Mouse (Mus musculus) C2C12 (cell line): Measurements from ENCODE around the gene Dtd2.

ENCODE experiments used
- CEBPB ChIP-seq: IDR thresholded peaks from one replicate; pipeline ENCODE4 v1.6.1; 2011; ENCODE audit warnings: low read depth, mild to moderate bottlenecking, control low read depth, moderate library complexity
- CTCF ChIP-seq: IDR thresholded peaks from one replicate; pipeline ENCODE4 v1.5.1; 2011; ENCODE audit not compliant: control insufficient read depth, insufficient read depth, insufficient read length
- FOSL1 ChIP-seq: IDR thresholded peaks from one replicate; pipeline ENCODE4 v1.8.0; 2011; ENCODE audit warnings: mild to moderate bottlenecking, low read length; ENCODE audit not compliant: poor library complexity, insufficient read depth, severe bottlenecking
- MAX ChIP-seq: IDR thresholded peaks from one replicate; pipeline ENCODE4 v1.6.1; 2011; ENCODE audit warnings: mild to moderate bottlenecking, control low read depth
- MYOD1 ChIP-seq: IDR thresholded peaks from one replicate; pipeline ENCODE4 v1.6.1; 2011; ENCODE audit warnings: low read depth; ENCODE audit not compliant: control insufficient read depth, insufficient read length
- MYOG ChIP-seq: IDR thresholded peaks from one replicate; pipeline ENCODE4 v1.6.1; 2011; ENCODE audit not compliant: control insufficient read depth, insufficient read length; ENCODE audit errors: extremely low read depth
- USF1 ChIP-seq: IDR thresholded peaks from one replicate; pipeline ENCODE4 v1.6.1; 2011; ENCODE audit warnings: low read depth, mild to moderate bottlenecking, control low read depth, moderate library complexity

DNA sequence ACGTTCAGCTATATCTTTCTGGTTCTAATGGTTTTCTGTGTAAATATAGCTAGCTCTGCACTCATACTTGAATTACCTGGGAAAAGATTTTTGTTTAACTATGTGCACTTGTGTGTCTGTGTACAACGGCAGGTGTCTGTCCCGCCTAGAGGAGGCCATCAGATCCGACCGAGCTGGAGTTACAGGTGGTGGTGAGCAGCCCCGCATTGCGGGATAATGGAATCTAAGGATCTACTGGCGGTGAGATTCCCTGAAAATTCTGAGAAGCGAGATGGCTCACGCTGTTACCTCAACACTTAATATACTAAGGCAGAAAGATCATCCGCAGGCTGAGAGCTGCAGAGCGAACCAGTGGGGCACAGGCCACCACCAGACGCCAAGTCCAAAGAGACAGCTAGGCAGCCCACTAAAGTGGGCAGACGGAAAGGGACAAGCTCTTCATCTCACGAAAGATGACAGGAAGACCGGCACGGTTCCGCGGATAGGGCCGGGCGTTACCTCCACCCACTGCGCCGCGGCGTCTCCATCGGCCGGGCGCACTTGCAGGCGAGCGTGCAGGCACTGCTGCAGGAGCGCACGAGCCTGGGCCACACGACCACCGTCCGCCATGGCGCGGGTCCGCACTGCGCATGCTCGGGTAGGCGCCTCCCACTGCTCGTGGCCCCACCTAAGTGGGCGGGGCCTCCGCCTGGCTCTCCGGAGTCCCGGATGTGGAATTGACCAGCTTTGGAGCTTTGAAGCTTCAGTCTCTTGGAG, at the start of gene Dtd2:
- TF ChIP-seq CTCF (no peak), CEBPB (no peak), MYOG (no peak), FOSL1 (no peak), MYOD1 (no peak), MAX (no peak), USF1 (no peak)
